Mouse (Mus musculus): ENCODE measurements around the gene Cdc25b.

The Cdc25b gene

DNA sequence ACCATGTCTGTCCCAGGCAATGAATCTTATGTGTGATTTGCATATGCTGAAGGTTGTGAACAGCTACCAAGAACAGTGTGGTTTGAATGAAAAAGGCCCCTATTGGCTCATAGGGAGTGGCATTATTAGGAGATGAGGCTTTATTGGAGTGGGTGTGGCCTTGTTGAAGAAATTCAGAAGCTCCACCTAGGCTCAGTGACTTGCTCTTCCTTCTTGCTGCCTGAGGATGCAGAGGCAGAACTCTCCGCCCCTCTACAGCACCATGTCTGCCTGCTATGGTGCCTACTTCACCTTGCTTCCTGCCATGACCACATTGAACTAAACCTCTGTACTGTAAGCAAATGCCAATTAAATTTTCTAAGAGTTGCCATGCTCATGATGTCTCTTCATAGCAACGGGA is 45.8 kb downstream of the Cdc25b start:
- DNase-seq = no peak

DNA sequence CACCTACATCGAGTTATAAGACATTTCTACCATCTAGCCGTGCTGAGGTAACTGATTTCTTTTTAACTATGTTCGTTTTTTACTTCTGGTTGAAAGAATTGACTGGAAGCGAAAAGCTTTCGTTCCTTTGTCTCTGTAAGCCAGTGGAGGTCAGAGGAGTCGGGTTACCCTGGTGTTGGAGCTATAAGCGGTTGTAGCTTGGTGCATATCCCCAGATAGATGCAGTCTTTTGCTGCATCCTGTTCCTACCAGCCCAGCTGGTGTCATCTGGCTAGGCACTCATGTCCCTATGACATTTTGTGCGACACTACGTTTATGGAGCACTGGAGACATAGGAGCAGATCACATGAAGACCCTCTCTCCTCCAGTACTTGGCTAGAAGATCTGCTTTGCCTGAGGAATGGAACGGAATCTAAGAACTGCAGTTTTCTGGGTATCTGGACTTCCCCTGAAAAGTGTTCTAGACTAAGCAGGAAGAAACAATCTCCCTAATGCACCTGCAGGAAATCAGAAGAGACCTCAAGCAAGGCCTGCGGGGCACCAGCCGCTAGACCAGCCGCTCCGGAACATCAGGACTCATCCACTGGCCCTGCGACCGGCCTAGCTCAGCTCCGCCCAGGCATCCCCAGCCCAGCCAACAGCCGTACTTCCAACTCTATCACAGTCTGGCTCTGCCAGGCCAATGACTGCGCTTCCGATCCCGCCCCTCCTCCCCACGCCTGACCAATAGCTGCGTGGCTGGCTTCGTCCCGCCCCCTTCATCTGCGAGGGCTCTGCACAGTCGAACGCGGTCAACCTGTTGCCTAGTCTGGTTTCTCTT is 46.8 kb downstream of the Cdc25b start, which contains the start of gene Mavs:
TSS of gene Mavs (plus strand) at position 757 of the 820 bp plus-strand sequence.
- peak; percentile 95 for DNase-seq

DNA sequence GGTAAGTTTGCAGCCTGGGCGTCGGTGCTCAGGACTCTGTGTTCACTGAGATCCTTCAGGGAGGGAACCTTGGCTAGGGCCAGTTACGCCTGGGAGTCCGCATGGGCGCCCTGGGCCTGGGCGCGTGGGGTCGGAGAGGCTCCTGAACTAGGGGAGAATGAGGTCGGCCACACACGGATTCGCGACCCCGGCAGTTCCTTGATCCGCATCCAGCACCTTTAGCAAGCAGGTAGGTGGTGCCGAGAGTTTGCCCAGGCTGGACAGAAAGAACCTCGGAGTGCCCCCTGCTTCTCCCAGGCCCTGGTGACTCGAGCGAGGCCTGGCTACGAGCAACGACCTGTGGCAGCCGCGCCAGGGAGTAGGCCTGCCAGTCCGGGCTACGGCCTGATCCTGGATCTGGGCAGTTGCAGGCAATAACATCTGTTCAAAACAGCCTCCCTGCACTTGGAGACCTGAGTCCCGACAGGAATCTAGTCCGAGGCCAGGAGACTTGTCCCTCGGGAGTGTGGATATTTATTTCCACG is 47.4 kb downstream of the Cdc25b start:
- DNase-seq = no peak

- DNase-seq = no peak
Observed at GRCm38 (mm10) chr2:131234970-131235635, 48.4 kb downstream of the Cdc25b start.

GRCm38 (mm10) chr2:131242180-131242579 is 55.4 kb downstream of the Cdc25b start:
- DNase-seq = no peak

- no peak for DNase-seq
Observed at GRCm38 (mm10) chr2:131242929-131243328, 56.2 kb downstream of the Cdc25b start.

Measured in cerebellum, adult 9-11 months (tissue).